Mouse (Mus musculus) embryo, embryonic 10.5 days (tissue): ENCODE results near the gene Psmd8.
"Not testable (repeated sequence)": the region's sequence is repeated elsewhere in the genome, so short reads cannot be mapped to it uniquely, and the experiment has no call there.

Experiments
- DNase-seq: peaks from one replicate; pipeline ENCODE4 v3.0.0-alpha.2; 2015; ENCODE audit warnings: low spot score

Psmd8 gene

GRCm38 (mm10) chr7:29180077-29180853 lies at the start of gene Psmd8:
Psmd8 (minus strand) TSS chr7:29180701.
- peak; percentile 99 for DNase-seq

DNA sequence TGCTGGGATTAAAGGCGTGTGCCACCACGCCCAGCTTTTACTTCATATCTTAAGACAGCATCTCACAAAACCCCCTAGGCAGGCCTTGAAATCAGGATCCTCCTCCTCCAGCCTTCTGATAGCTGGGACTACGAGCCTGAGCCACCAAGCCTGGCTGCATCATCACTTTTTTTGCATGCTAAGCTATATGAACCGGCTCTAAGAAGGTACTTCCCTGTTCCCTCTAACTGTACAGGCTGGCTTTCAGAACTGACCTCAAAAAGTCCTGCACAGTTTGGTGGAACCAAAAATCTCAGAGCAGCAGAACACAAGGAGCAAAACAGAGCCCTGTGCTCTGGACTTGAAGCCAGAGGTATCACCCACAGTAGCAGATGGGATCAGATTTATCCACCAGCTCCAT lies 47.7 kb upstream of the Psmd8 start:
- no peak for DNase-seq

- DNase-seq: no peak
Measured at GRCm38 (mm10) chr7:29225520-29225919, 45.0 kb upstream of the Psmd8 start.

GRCm38 (mm10) chr7:29224756-29225394 lies 44.4 kb upstream of the Psmd8 start:
- peak; percentile 77 for DNase-seq

- DNase-seq: no peak
Measured at GRCm38 (mm10) chr7:29214846-29215245, 34.3 kb upstream of the Psmd8 start.

- no peak for DNase-seq
Measured at GRCm38 (mm10) chr7:29214236-29214635, 33.7 kb upstream of the Psmd8 start.

- DNase-seq: peak; percentile 87
Measured at GRCm38 (mm10) chr7:29213675-29214082, 33.2 kb upstream of the Psmd8 start, which contains the start of gene Catsperg1. Catsperg1 (minus strand) TSS chr7:29214035.

DNA sequence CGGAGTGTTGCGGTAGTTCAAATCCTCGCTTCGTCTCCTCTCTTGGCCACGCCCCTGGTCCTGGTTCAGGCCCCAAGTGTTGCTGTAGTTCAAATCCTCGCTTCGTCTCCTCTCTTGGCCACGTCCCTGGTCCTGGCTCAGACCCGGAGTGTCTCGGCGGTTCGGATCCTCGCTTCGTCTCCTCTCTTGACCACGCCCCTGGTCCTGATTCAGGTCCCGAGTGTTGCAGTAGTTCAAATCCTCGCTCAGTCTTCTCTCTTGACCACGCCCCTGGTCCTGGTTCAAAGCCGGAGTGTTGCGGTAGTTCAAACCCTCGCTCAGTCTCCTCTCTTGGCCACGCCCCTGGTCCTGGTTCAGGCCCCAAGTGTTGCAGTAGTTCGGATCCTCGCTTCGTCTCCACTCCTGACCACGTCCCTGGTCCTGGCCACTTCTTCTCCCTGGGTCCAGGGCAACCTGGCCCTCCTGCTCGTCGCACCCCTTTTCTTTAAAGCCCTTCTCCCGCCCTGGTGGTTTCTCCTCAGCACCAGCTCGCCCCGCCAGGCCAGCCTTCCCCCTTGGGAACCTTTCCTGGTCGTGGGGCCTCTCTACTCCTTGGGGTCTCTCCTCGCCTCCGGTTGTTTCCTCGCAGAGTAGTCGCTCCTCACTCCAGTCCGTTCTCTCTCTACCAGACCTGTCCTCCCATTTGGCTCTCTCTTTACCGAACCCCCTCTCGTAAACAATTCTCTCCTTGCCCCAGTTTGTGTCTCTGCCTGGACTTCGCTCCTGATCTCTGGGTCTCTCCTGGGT lies 32.5 kb upstream of the Psmd8 start:
- not testable (repeated sequence) for DNase-seq

- no peak for DNase-seq
Measured at GRCm38 (mm10) chr7:29212199-29212765, 31.8 kb upstream of the Psmd8 start.

DNA sequence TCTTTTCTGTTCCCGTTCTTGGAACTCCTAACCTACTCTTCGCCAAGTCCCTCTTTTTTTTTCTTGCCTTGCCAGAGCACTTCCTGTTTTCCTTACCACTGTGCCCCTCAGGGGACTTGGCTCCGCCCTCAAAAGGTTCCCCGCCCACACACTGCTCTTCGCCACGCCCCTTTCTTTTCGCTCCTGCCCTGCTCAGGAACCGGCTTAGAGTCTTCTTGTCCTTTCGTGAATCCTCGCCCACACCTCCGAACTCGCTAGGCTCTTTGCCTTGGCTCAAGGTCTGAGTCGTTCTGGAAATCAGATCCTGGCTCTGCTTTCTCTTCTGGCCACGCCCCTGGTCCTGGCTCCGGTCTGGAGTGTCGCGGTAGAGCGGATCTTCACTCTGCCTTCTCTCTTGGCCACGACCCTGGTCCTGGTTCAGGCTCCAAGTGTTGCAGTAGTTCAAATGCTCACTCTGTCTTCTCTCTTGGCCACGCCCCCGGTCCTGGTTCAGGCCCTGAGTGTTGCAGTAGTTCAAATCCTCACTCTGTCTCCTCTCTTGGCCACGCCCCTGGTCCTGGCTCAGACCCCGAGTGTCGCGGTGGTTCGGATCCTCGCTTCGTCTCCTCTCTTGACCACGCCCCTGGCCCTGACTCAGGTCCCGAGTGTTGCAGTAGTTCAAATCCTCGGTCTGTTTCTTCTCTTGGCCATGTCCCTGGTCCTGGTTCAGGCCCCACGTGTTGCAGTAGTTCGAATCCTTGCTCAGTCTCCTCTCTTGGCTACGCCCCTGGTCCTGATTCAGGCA lies 31.1 kb upstream of the Psmd8 start:
- DNase-seq: peak; percentile 88

DNA sequence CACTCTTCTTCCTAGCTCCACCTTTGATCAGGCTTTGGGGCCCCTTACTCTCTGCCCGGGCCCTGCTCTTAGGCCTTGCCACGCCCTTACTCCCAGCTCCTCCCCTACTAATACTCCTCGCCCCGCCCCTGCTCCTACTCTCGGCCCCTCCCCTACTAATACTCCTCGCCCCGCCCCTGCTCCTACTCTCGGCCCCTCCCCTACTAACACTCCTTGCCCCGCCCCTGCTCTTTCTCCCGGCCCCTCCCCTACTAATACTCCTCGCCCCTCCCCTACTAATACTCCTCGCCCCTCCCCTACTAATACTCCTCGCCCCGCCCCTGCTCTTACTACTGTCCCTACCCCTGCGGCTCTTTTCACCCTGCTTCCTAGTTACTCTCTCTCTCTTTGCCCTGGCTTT lies 30.5 kb upstream of the Psmd8 start:
- not testable (repeated sequence) for DNase-seq

DNA sequence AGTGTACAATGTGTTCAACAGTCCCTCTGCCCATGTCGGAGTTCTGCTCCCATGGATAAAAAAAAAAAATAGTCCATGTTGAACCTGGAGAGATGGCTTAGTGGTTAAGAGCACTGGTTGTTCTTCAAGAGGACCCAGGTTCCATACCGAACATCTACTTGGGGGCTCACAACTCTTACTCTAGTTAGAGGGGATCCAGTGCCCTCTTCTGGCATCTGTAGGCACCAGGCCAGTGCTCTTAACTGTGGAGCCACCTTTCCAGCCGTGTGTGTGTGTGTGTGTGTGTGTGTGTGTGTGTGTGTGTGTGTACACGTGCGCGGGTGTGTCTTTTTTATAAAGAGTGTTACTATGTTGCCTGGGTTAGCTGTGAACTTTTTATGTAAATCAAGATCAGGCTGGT lies 22.1 kb upstream of the Psmd8 start:
- no peak for DNase-seq

- DNase-seq: not testable (repeated sequence)
Measured at GRCm38 (mm10) chr7:29194230-29194629, 13.7 kb upstream of the Psmd8 start.

- not testable (repeated sequence) for DNase-seq
Measured at GRCm38 (mm10) chr7:29181323-29181722, 822 bp upstream of the Psmd8 start.

- no peak for DNase-seq
Measured at GRCm38 (mm10) chr7:29180854-29181236, 344 bp upstream of the Psmd8 start.

DNA sequence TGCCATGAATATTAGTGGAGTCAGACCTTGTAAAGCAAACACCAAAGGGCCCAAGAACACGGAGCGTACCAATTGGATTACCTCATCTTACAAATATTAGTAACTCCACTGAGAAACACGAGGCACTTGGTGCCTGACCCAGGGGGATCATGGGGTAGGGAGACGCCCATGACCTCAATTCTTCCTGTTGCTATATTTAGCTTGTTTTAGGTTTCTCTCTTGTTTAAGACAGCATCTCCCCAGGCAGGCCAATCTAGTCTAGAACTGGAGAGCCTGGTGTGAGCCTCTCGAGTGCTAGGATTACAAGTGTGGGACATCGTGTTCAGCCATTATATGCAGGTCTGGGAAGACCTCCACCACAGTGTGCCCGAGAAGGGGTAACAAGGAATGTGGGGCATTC lies 1.2 kb downstream of the Psmd8 start:
- no peak for DNase-seq

GRCm38 (mm10) chr7:29178106-29178505 lies 2.4 kb downstream of the Psmd8 start:
- DNase-seq: no peak

GRCm38 (mm10) chr7:29172390-29173016 lies 8.0 kb downstream of the Psmd8 start:
- no peak for DNase-seq

DNA sequence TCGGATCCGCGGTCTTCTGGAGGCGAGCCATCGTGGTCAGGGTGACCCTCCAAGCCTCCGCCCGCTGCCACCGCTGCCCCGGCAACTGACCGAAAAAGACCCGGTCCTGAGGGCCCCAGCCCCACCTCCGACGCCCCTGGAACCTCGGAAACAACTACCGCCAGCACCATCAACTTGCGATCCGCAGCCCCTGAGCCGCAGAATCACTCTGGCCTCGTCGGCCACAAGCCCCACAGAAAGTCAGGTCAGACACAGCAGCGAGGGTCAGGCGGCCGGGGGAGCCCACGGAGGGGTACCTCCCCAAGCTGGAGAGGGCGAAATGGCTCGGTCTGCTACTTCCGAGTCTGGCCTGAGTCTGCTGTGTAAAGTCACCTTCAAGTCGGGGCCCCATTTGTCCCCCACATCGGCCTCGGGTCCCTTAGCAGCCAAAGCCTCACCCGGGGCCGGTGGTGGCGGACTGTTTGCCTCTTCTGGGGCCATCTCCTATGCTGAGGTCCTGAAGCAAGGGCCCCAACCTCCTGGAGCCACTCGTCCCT lies 8.9 kb downstream of the Psmd8 start:
- DNase-seq: no peak

GRCm38 (mm10) chr7:29170755-29171561 lies 9.5 kb downstream of the Psmd8 start:
- DNase-seq: peak; percentile 79
